Mouse (Mus musculus) limb, embryonic 15.5 days (tissue): ENCODE results near the gene Tpcn2. TPM values are rescaled to one million over a fixed set of nuclear protein-coding genes. Genes with fewer than 3 reads are reported as not detected.

ENCODE experiments used
- ATAC-seq: fragments of 200-750 bp; cut with Nextera tagmentation; 2 replicates; pipeline ENCODE4 v1.8.0; 2017; ENCODE audit warnings: low read depth, moderate TSS enrichment; ENCODE audit not compliant: insufficient number of reproducible peaks, low FRiP score, low TSS enrichment
- H3K27ac ChIP-seq: fragments of 300-500 bp; sonication (generic); 2 replicates; pipeline ENCODE4 v1.5.1; 2015; ENCODE audit warnings: moderate library complexity, mild to moderate bottlenecking, inconsistent platforms
- H3K27me3 ChIP-seq: fragments of 300-500 bp; sonication (generic); 2 replicates; pipeline ENCODE4 v1.6.1; 2015; ENCODE audit warnings: inconsistent platforms
- H3K36me3 ChIP-seq: fragments of 300-500 bp; sonication (generic); 2 replicates; pipeline ENCODE4 v1.6.1; 2015; ENCODE audit warnings: inconsistent platforms
- H3K4me1 ChIP-seq: fragments of 300-500 bp; sonication (generic); 2 replicates; pipeline ENCODE4 v1.6.1; 2015; ENCODE audit warnings: inconsistent platforms
- H3K4me2 ChIP-seq: fragments of 300-500 bp; sonication (generic); 2 replicates; pipeline ENCODE4 v1.6.1; 2015; ENCODE audit warnings: mild to moderate bottlenecking, inconsistent platforms
- H3K4me3 ChIP-seq: fragments of 300-500 bp; sonication (generic); 2 replicates; pipeline ENCODE4 v1.5.1; 2015; ENCODE audit warnings: mild to moderate bottlenecking, inconsistent platforms
- H3K9ac ChIP-seq: fragments of 300-500 bp; sonication (generic); 2 replicates; pipeline ENCODE4 v1.6.1; 2015; ENCODE audit warnings: inconsistent platforms
- H3K9me3 ChIP-seq: fragments of 300-500 bp; sonication (generic); 2 replicates; pipeline ENCODE4 v1.6.1; 2016; ENCODE audit warnings: inconsistent platforms
- WGBS: fragments of 180-500 bp; shearing (Covaris S2); methylation state at CpG from one replicate; pipeline ENCODE4 v1.1.7; 2015; 5-methylcytosine and 5-hydroxymethylcytosine counted together
- polyA plus RNA-seq: library from polyadenylated mRNA; unstranded; fragments of >200 nt; fragmentation: Nextera tagmentation; extraction: Ambion mirVana; gene quantifications from 2 replicates; pipeline ENCODE4 v1.2.1, GENCODE M21; 2015

The Tpcn2 gene
- polyA plus RNA-seq, 1 experiment from 2014 or later, result 10.8 TPM

DNA sequence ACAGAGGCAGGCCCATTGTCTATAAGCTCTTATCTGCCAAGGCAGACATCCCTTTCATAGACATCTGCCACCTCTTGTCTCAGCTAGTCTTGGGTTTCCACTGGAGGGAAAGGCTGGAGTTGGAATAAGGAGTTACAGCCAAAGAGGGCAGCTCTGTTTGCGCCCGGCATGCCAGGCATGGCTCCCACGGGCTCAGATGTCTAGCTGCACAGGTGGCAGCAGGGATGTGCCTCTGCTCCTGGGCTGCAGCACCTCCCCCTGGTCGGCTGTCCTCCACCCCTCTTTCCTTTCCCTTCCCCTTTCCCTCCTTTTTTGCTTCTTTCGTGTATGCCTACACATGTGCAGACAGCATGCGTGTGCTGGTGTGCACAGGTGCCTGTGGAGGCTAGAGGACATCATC lies 91.0 kb downstream of the Tpcn2 start:
- no peak overlapping the region for H3K4me3 ChIP-seq
- WGBS, result 64% methylated on average over 6 of the region's 6 CpGs
- H3K27me3 ChIP-seq, result no peaks in the 10 kb centered on the region
- H3K27ac ChIP-seq, result no peak overlapping the region
- no peaks in the 10 kb centered on the region for H3K9me3 ChIP-seq
- no peak overlapping the region for H3K4me2 ChIP-seq
- ATAC-seq, result no peak
- 0 out of 2 replicates have a peak overlapping the region, but pooled peaks have one; percentile 11 for H3K9ac ChIP-seq
- H3K4me1 ChIP-seq, result peaks cover 48% of the 10 kb centered on the region
- H3K36me3 ChIP-seq, result no peaks in the 10 kb centered on the region

DNA sequence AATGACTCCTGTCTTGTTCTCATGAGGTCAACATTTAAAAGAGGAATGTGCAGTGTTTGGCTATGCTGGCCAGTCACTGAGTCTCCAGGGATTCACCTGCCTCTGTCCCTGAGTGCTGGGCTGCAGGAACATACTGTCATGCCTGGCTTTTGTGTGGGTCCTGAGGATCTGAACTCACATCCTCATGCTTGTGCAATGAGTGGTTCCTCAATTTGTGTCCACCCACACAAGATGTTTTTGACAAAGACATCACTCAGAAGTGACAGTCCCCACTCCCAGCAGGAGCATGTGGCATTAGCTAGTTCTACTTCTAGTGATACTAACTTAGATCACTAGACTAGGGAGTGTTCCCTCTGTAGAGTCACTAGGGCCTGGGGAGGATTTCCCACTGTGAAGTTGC lies 93.3 kb downstream of the Tpcn2 start:
- Histone ChIP-seq H3K4me1 (peaks cover 26% of the 10 kb centered on the region), H3K27me3 (no peaks in the 10 kb centered on the region), H3K27ac (no peak overlapping the region), H3K4me2 (no peak overlapping the region), H3K36me3 (no peaks in the 10 kb centered on the region), H3K9ac (no peak overlapping the region), H3K9me3 (no peaks in the 10 kb centered on the region), H3K4me3 (no peak overlapping the region)
- no peak for ATAC-seq

DNA sequence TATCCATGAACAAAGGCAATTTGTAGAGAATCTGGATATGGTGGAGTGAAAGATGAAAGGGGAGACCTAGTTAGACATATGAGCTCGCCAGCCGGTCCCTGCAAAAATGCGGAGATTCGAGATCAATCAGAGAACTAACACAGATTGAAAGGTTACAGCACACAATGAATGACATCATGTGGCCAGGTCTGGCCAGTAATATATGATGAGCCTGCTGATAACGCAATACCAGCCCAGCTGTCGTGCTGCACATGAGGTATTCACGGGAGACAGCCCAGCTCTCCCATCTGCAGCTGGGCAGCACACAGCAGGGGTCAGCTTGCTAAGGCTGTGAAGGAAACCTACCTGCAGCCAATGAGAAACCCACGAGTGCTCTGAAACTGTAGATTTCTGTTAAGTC lies 94.5 kb downstream of the Tpcn2 start:
- ATAC-seq, result no peak
- H3K9me3 ChIP-seq, result no peaks in the 10 kb centered on the region
- H3K27me3 ChIP-seq, result no peaks in the 10 kb centered on the region
- H3K4me2 ChIP-seq, result no peak overlapping the region
- no peak overlapping the region for H3K9ac ChIP-seq
- H3K4me3 ChIP-seq, result no peak overlapping the region
- 34% methylated on average over 8 of the region's 8 CpGs for WGBS
- peaks cover 14% of the 10 kb centered on the region for H3K4me1 ChIP-seq
- no peak overlapping the region for H3K27ac ChIP-seq
- no peaks in the 10 kb centered on the region for H3K36me3 ChIP-seq

DNA sequence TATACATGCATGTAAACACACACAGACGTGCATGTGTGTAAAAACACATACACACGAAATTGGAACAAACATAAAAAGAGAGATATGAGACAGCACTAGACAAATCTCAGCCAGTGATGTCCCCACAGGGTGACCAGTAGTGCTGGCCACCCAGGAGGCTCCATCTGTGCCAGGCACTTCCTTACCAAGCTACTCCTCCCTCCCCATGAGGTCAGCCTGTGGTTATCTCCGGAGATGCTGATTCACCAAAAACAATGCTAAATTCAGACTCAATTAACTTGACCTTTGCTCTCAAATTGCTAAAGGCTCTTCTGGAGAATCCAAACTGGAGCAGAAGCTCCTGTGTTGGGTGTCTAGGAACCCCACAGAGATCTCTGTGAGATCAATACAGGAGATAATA lies 96.0 kb downstream of the Tpcn2 start:
- Histone ChIP-seq H3K27me3 (no peaks in the 10 kb centered on the region), H3K9me3 (no peaks in the 10 kb centered on the region), H3K4me1 (peaks cover 7% of the 10 kb centered on the region; the same call in 1 of the 2 replicates), H3K4me2 (no peak overlapping the region), H3K27ac (no peak overlapping the region), H3K4me3 (no peak overlapping the region), H3K9ac (no peak overlapping the region), H3K36me3 (no peaks in the 10 kb centered on the region)
- WGBS, result 64% methylated on average over 3 of the region's 3 CpGs
- ATAC-seq, result no peak

DNA sequence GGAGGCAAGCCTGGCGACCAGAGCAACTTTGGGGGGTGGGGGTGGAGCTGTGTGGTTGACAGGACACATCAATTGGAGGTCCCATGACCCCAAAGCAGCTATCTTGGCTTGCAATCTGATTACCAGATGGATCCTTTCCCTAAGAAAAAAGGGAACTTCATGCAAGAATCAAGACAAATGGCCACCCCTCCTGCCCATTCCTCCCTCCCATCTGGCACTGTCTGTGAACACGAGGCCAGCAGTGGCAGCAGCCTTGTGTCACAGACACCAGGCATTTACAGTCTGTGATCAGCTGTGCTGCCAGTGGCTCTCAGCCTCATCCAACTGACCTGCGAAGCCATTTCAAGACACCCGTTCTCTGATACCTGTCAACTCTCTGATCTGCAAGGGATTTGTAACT lies 101.4 kb downstream of the Tpcn2 start:
- Histone ChIP-seq H3K4me2 (no peak overlapping the region), H3K9me3 (no peaks in the 10 kb centered on the region), H3K27me3 (no peaks in the 10 kb centered on the region), H3K27ac (0 out of 2 replicates have a peak overlapping the region, but pooled peaks have one; percentile 81), H3K4me3 (no peak overlapping the region), H3K9ac (no peak overlapping the region), H3K4me1 (peaks cover 36% of the 10 kb centered on the region), H3K36me3 (no peaks in the 10 kb centered on the region)
- no peak for ATAC-seq
- 56% methylated on average over 4 of the region's 4 CpGs for WGBS

DNA sequence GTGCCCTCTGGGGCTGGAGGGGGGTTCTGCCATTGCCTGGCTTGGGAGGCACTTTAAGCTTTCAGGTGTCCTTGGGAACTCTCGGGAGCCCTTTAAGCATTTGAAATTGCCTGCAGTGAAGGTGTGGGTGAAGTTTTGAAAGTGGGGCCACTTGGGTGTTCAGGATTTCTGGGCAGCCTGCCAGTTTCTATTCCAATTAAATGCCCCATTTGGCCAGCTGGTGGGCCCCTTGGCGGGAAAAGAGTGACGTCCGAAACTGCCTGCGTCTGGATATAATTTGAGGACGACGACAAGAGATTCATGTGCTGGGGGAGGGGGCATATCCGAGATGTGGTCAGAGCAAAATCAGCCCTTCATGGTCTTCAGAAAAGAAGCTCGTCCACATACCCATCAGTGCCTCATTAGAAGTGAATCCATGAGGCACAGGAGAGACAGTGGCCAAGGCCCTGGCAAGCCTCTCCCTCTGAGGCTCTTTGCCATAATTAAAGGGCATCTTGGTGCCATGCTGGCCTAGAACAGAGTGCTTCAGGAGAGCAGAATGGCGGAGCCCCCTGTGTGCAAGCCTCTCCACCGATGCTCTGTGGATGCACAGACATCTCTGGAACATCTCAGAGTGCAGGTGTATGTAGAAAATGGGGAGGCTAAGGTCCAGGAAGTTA lies 102.3 kb downstream of the Tpcn2 start:
- H3K9ac ChIP-seq, result no peak overlapping the region
- no peaks in the 10 kb centered on the region for H3K27me3 ChIP-seq
- peaks cover 43% of the 10 kb centered on the region for H3K4me1 ChIP-seq
- WGBS, result 27% methylated on average over 11 of the region's 11 CpGs
- H3K27ac ChIP-seq, result peak overlapping the region; percentile 81
- H3K4me2 ChIP-seq, result no peak overlapping the region
- no peaks in the 10 kb centered on the region for H3K9me3 ChIP-seq
- no peak for ATAC-seq
- no peaks in the 10 kb centered on the region for H3K36me3 ChIP-seq
- no peak overlapping the region for H3K4me3 ChIP-seq

DNA sequence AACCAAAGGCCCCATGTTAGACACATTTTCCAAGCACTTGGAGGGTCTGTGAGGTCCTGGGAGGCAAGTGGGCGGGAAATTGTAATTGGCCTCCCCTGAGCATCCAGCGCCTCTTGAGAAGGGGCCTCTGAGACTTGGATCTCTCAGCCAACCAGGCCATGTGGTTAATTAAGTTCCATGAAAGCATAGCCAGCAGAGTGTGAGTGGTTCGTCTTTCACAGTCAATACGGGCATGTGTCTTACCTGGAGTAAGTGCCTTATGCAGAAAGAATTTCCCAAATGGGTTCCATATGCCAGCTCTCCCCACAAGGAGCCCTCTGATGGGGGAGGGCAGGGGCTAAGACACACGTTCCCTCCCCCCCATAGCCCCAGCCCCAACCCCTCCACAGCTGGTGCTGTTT lies 104.1 kb downstream of the Tpcn2 start:
- no peak overlapping the region for H3K9ac ChIP-seq
- no peak overlapping the region for H3K4me3 ChIP-seq
- WGBS, result 20% methylated on average over 5 of the region's 5 CpGs
- H3K27me3 ChIP-seq, result no peaks in the 10 kb centered on the region
- peaks cover 45% of the 10 kb centered on the region for H3K4me1 ChIP-seq
- peak overlapping the region; percentile 67 for H3K27ac ChIP-seq
- peak; percentile 85 for ATAC-seq
- no peaks in the 10 kb centered on the region for H3K36me3 ChIP-seq
- H3K9me3 ChIP-seq, result no peaks in the 10 kb centered on the region
- no peak overlapping the region for H3K4me2 ChIP-seq

DNA sequence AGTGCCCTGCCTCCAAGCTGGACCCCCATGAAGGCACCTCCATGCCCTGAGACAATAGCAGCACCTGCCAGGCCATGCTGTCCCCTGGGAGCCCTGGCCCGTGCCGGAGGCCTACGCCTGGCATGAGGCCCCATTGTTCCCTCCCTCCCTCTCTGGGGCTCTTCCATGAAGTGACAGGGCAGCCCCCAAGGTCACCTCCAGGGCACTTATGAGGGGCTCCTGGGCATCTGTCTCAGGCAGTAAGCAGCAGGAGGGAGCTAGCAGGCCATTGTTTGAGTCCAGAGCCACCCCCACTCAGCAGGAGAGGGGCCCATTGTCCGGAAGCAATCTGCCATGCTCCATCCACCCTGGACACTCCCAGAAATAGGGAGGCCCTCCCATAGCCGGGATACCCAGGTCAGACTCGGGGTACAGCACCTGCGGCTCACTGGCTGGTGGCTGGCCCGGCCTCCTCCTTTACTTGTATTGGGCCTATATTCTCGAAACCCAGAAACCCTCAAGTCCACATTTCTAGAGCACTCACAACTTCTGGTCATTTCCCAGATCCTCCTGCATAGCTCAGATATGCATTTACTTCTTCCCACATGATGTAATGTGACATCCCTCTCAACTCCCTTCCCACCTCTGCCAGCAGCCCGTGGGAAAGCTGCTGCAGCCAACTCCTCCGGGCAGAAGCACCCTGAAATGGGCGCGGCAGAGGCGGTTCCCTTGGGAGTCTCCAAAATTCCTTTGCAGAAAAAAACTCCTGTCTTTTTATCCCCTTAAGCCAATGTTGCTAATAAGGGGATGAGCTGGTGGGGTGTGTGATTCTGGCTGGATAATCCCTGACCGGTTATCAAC lies 106.8 kb downstream of the Tpcn2 start:
- WGBS, result 58% methylated on average over 15 of the region's 15 CpGs
- Histone ChIP-seq H3K4me3 (no peak overlapping the region), H3K9me3 (no peaks in the 10 kb centered on the region), H3K9ac (no peak overlapping the region), H3K4me1 (peaks cover 47% of the 10 kb centered on the region), H3K4me2 (no peak overlapping the region), H3K36me3 (no peaks in the 10 kb centered on the region), H3K27me3 (no peaks in the 10 kb centered on the region), H3K27ac (no peak overlapping the region)
- no peak for ATAC-seq

DNA sequence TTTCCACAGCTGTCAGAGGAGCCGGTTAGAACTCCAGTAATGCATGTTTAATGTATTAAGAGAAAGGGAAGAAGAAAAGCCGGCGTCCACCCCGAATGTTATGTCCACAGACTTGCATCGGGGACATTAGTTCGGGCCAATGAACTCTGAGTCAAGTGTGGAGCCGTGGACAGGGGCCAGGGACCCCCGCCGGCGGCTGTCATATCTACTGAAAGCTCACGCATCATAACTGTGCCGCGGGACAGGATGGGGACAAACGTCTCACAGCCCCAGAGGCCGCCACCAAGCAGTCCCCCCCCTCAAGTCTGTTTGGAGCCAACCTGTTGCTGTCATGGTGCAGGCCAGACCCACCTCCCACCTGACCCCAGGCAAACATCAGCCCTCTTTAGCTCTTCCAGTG lies 110.2 kb downstream of the Tpcn2 start:
- no peaks in the 10 kb centered on the region for H3K9me3 ChIP-seq
- no peaks in the 10 kb centered on the region for H3K27me3 ChIP-seq
- no peak overlapping the region for H3K27ac ChIP-seq
- no peaks in the 10 kb centered on the region for H3K36me3 ChIP-seq
- peaks cover 18% of the 10 kb centered on the region for H3K4me1 ChIP-seq
- WGBS, result 71% methylated on average over 15 of the region's 15 CpGs
- H3K4me2 ChIP-seq, result no peak overlapping the region
- no peak overlapping the region for H3K9ac ChIP-seq
- no peak overlapping the region for H3K4me3 ChIP-seq
- ATAC-seq, result no peak

DNA sequence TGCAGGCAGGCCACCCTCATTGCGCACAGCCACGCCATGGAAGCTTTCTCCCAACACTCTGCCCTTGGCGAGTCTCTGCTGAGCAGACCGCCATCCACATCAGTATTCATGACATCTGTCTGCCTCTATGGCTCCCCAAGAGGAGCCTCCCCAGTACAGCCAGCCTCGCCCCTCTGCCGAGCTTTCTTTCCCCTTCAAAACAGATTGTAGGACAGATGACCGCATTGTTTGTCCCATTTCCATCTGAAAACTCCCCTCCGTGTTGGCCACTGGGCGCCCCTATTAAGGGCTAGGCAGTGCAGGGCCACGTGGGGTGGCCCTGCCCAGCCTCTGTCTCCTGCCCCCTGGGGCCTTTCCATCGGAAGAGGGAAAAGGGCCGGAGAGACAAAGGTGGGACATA lies 110.7 kb downstream of the Tpcn2 start:
- H3K4me1 ChIP-seq, result peaks cover 20% of the 10 kb centered on the region
- ATAC-seq, result no peak
- no peaks in the 10 kb centered on the region for H3K36me3 ChIP-seq
- H3K4me3 ChIP-seq, result no peak overlapping the region
- H3K27me3 ChIP-seq, result no peaks in the 10 kb centered on the region
- no peak overlapping the region for H3K4me2 ChIP-seq
- H3K27ac ChIP-seq, result no peak overlapping the region
- 19% methylated on average over 12 of the region's 12 CpGs for WGBS
- H3K9me3 ChIP-seq, result no peaks in the 10 kb centered on the region
- H3K9ac ChIP-seq, result no peak overlapping the region

DNA sequence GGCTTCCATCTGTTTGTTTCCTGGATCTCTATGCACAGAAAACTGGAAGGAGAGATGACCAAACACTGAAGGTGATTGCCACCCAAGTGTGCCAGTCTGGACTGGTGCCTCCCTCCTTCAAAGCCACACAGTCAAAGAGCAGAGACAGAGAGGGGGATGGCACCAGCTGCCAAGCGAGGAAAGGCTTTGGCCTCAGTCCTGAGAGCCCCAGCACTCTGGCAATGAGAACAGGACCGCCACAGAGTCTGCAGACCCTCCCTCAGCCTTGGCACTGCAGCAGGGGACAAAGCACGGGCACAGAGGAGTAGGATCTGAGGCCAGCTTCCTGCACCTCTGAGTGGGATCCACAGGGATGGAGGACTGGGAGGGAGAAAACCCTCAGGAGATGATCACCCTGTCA lies 114.1 kb downstream of the Tpcn2 start:
- Histone ChIP-seq H3K9ac (no peak overlapping the region), H3K9me3 (no peaks in the 10 kb centered on the region), H3K27me3 (no peaks in the 10 kb centered on the region), H3K27ac (no peak overlapping the region), H3K4me3 (no peak overlapping the region), H3K4me1 (peaks cover 20% of the 10 kb centered on the region), H3K36me3 (no peaks in the 10 kb centered on the region), H3K4me2 (no peak overlapping the region)
- WGBS, result 54% methylated on average over 3 of the region's 3 CpGs
- no peak for ATAC-seq
